Mouse (Mus musculus): ENCODE measurements at regions not wholly inside any gene's neighbourhood (a gene's known extent, or its start where the extent isn't known, plus 50 kb on each side); places are given as distances from the start of the nearest gene placed in this dataset.
A peak's percentile ranks its signal among the peaks of the same experiment; 100 is the strongest.
"Not testable (repeated sequence)": the region's sequence is repeated elsewhere in the genome, so short reads cannot be mapped to it uniquely, and the experiment has no call there.

DNA sequence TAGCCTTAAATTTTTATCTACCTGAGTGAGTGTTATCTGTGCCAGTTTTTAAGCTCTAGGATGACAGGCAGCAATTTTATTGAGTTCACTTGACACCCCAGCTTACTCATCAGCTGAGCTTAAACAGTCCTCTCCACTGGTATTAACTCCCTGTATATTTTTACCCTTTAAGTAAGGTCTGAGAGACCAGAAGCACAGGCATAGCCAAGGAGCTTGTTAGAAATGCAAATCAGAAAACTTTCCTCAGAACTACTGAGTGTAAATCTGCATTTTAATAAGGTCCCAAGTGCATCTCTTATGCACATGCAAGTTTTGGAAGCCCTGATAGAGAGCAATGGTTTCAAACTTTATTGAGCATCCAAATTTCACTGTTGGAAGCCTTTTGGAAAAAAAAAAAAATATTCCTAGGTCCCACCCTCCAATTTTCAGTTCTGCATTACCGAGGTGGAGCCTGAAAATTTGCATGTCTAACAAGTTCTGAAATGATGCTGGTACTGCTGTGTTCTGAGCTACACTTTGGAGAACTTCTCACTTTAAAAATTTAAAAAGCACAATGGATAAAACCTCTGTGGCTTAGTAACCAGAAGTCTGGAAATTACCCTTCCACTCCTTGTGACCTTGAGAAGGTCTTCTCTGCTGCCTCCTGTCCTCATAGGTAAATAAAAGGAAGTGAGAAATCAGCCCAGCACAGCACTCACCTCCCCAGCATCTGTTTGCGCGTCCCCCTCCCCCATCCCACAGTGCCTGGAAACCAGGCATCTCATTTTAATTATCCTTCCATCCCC, 226.0 kb downstream of the Cd47 start:
- ATAC-seq (ENCODE audit: insufficient number of reproducible peaks, low FRiP score, low TSS enrichment, low read depth) (0 out of 2 replicates have a peak, but pooled peaks have one; percentile 39), DNase-seq (ENCODE audit: low spot score) (peak; percentile 50)
- Histone ChIP-seq H3K4me3 (ENCODE audit: low read depth, low read length) (no peak overlapping the region), H3K4me1 (ENCODE audit: control insufficient read depth, insufficient read depth, low read length) (peaks cover 7% of the 10 kb centered on the region; the same call in 1 of the 2 replicates), H3K9ac (ENCODE audit: low read length) (no peak overlapping the region), H3K27me3 (ENCODE audit: control insufficient read depth, insufficient read depth, low read length) (no peaks in the 10 kb centered on the region), H3K4me2 (ENCODE audit: low read depth, severe bottlenecking) (no peak overlapping the region), H3K9me3 (ENCODE audit: control insufficient read depth, low read length) (no peaks in the 10 kb centered on the region), H3K27ac (replicated peaks; ENCODE audit: low read depth, low read length) (no peak overlapping the region), H3K36me3 (ENCODE audit: control insufficient read depth, insufficient read depth, low read length) (no peaks in the 10 kb centered on the region)
- WGBS = 8% methylated on average over 3 of the region's 3 CpGs

GRCm38 (mm10) chr16:50027189-50027588, 226.9 kb downstream of the Cd47 start:
- no peaks in the 10 kb centered on the region for H3K9me3 ChIP-seq (ENCODE audit: control insufficient read depth, low read length)
- H3K9ac ChIP-seq (ENCODE audit: low read length) = no peak overlapping the region
- H3K27me3 ChIP-seq (ENCODE audit: control insufficient read depth, insufficient read depth, low read length) = no peaks in the 10 kb centered on the region
- H3K4me3 ChIP-seq (ENCODE audit: low read depth, low read length) = no peak overlapping the region
- no peak overlapping the region for H3K27ac ChIP-seq (replicated peaks; ENCODE audit: low read depth, low read length)
- H3K36me3 ChIP-seq (ENCODE audit: control insufficient read depth, insufficient read depth, low read length) = no peaks in the 10 kb centered on the region
- ATAC-seq (ENCODE audit: insufficient number of reproducible peaks, low FRiP score, low TSS enrichment, low read depth) = no peak
- peaks cover 7% of the 10 kb centered on the region; the same call in 1 of the 2 replicates for H3K4me1 ChIP-seq (ENCODE audit: control insufficient read depth, insufficient read depth, low read length)
- WGBS = 13% methylated on average over 2 of the region's 2 CpGs
- H3K4me2 ChIP-seq (ENCODE audit: low read depth, severe bottlenecking) = no peak overlapping the region
- no peak for DNase-seq (ENCODE audit: low spot score)

GRCm38 (mm10) chr16:50029711-50030110, 229.4 kb downstream of the Cd47 start:
- no peaks in the 10 kb centered on the region for H3K36me3 ChIP-seq (ENCODE audit: control insufficient read depth, insufficient read depth, low read length)
- WGBS = 96% methylated on average over 1 of the region's 1 CpGs
- ATAC-seq (ENCODE audit: insufficient number of reproducible peaks, low FRiP score, low TSS enrichment, low read depth) = no peak

GRCm38 (mm10) chr16:50030355-50030754, 230.0 kb downstream of the Cd47 start:
- H3K4me1 ChIP-seq (ENCODE audit: control insufficient read depth, insufficient read depth, low read length); H3K9ac ChIP-seq (ENCODE audit: low read length); H3K27ac ChIP-seq (replicated peaks; ENCODE audit: low read depth, low read length); DNase-seq (ENCODE audit: low spot score); H3K4me3 ChIP-seq (ENCODE audit: low read depth, low read length); H3K27me3 ChIP-seq (ENCODE audit: control insufficient read depth, insufficient read depth, low read length); H3K9me3 ChIP-seq (ENCODE audit: control insufficient read depth, low read length); H3K36me3 ChIP-seq (ENCODE audit: control insufficient read depth, insufficient read depth, low read length); H3K4me2 ChIP-seq (ENCODE audit: low read depth, severe bottlenecking): not testable (repeated sequence)
- ATAC-seq (ENCODE audit: insufficient number of reproducible peaks, low FRiP score, low TSS enrichment, low read depth) = 0 out of 2 replicates have a peak, but pooled peaks have one; percentile 58

More at GRCm38 (mm10) chr16:50029711-50030110, 229.4 kb downstream of the Cd47 start:
- Histone ChIP-seq H3K27me3 (ENCODE audit: control insufficient read depth, insufficient read depth, low read length) (no peaks in the 10 kb centered on the region), H3K4me1 (ENCODE audit: control insufficient read depth, insufficient read depth, low read length) (peaks cover 7% of the 10 kb centered on the region; the same call in 1 of the 2 replicates), H3K9me3 (ENCODE audit: control insufficient read depth, low read length) (no peaks in the 10 kb centered on the region), H3K4me2 (ENCODE audit: low read depth, severe bottlenecking) (no peak overlapping the region), H3K27ac (replicated peaks; ENCODE audit: low read depth, low read length) (no peak overlapping the region), H3K4me3 (ENCODE audit: low read depth, low read length) (no peak overlapping the region), H3K9ac (ENCODE audit: low read length) (no peak overlapping the region)
- DNase-seq (ENCODE audit: low spot score) = no peak

GRCm38 (mm10) chr16:50030905-50031369, 230.6 kb downstream of the Cd47 start:
- no peak for ATAC-seq (ENCODE audit: insufficient number of reproducible peaks, low FRiP score, low TSS enrichment, low read depth)
- no peaks in the 10 kb centered on the region for H3K36me3 ChIP-seq (ENCODE audit: control insufficient read depth, insufficient read depth, low read length)
- 27% methylated on average over 2 of the region's 2 CpGs for WGBS
- H3K27ac ChIP-seq (replicated peaks; ENCODE audit: low read depth, low read length) = no peak overlapping the region
- H3K9ac ChIP-seq (ENCODE audit: low read length) = no peak overlapping the region
- H3K4me2 ChIP-seq (ENCODE audit: low read depth, severe bottlenecking) = no peak overlapping the region
- H3K9me3 ChIP-seq (ENCODE audit: control insufficient read depth, low read length) = no peaks in the 10 kb centered on the region
- no peak overlapping the region for H3K4me3 ChIP-seq (ENCODE audit: low read depth, low read length)
- H3K27me3 ChIP-seq (ENCODE audit: control insufficient read depth, insufficient read depth, low read length) = no peaks in the 10 kb centered on the region
- no peak for DNase-seq (ENCODE audit: low spot score)
- H3K4me1 ChIP-seq (ENCODE audit: control insufficient read depth, insufficient read depth, low read length) = peaks cover 7% of the 10 kb centered on the region; the same call in 1 of the 2 replicates

DNA sequence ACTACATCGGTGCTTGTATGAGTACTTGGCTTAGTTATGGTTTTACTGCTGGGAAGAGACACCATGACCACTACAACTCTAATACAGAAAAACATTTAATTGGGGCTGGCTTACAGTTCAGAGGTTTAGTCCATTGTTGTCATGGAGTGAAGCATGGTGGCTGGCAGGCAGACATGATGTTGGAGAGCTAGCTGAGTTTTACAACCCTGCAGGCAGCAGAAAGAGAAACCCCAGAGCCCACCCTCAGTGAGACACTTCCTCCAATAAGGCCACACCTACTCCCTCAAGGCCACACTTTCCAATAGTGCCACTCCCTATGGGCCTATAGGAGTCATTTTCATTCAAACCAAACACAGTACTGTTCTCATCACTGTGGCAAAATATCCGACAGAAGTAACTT, 232.5 kb downstream of the Cd47 start:
- Histone ChIP-seq H3K27me3 (ENCODE audit: control insufficient read depth, insufficient read depth, low read length) (no peaks in the 10 kb centered on the region), H3K36me3 (ENCODE audit: control insufficient read depth, insufficient read depth, low read length) (no peaks in the 10 kb centered on the region), H3K9me3 (ENCODE audit: control insufficient read depth, low read length) (no peaks in the 10 kb centered on the region), H3K4me2 (ENCODE audit: low read depth, severe bottlenecking) (no peak overlapping the region), H3K4me1 (ENCODE audit: control insufficient read depth, insufficient read depth, low read length) (no peaks in the 10 kb centered on the region), H3K9ac (ENCODE audit: low read length) (no peak overlapping the region), H3K27ac (replicated peaks; ENCODE audit: low read depth, low read length) (no peak overlapping the region), H3K4me3 (ENCODE audit: low read depth, low read length) (no peak overlapping the region)
- DNase-seq (ENCODE audit: low spot score) (no peak), ATAC-seq (ENCODE audit: insufficient number of reproducible peaks, low FRiP score, low TSS enrichment, low read depth) (no peak)
- 84% methylated on average over 2 of the region's 2 CpGs for WGBS

- no peak for ATAC-seq (ENCODE audit: insufficient number of reproducible peaks, low FRiP score, low TSS enrichment, low read depth)
- no peak overlapping the region for H3K9ac ChIP-seq (ENCODE audit: low read length)
- no peaks in the 10 kb centered on the region for H3K36me3 ChIP-seq (ENCODE audit: control insufficient read depth, insufficient read depth, low read length)
- no peaks in the 10 kb centered on the region for H3K27me3 ChIP-seq (ENCODE audit: control insufficient read depth, insufficient read depth, low read length)
- H3K4me1 ChIP-seq (ENCODE audit: control insufficient read depth, insufficient read depth, low read length) = no peaks in the 10 kb centered on the region
- H3K4me3 ChIP-seq (ENCODE audit: low read depth, low read length) = no peak overlapping the region
- H3K9me3 ChIP-seq (ENCODE audit: control insufficient read depth, low read length) = no peaks in the 10 kb centered on the region
- H3K27ac ChIP-seq (replicated peaks; ENCODE audit: low read depth, low read length) = no peak overlapping the region
- 67% methylated on average over 5 of the region's 5 CpGs for WGBS
- H3K4me2 ChIP-seq (ENCODE audit: low read depth, severe bottlenecking) = no peak overlapping the region
- DNase-seq (ENCODE audit: low spot score) = no peak
These were observed 236.0 kb downstream of the Cd47 start for GRCm38 (mm10) chr16:50036296-50036734.

DNA sequence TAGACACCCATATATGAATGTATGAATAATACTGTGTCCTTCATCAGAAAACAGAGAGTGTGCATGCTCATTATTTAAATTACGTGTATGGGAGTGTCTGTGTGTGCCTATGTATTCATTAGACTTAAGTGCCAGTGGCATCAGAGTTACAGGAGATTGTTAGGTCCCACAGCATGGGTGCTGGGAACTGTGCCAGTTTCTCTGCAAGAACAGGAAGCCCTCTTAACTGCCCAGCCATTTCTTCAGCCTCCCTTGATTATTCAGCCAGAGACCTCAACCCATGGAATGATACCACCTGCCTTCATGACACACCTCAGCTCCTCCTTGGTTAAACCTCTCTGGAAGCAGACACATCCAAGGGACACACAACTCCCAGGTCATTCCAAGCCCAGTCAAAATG, 243.8 kb downstream of the Cd47 start:
- H3K4me1 ChIP-seq (ENCODE audit: control insufficient read depth, insufficient read depth, low read length) = no peaks in the 10 kb centered on the region
- H3K4me3 ChIP-seq (ENCODE audit: low read depth, low read length) = no peak overlapping the region
- H3K9ac ChIP-seq (ENCODE audit: low read length) = no peak overlapping the region
- no peak overlapping the region for H3K27ac ChIP-seq (replicated peaks; ENCODE audit: low read depth, low read length)
- no peaks in the 10 kb centered on the region for H3K27me3 ChIP-seq (ENCODE audit: control insufficient read depth, insufficient read depth, low read length)
- ATAC-seq (ENCODE audit: insufficient number of reproducible peaks, low FRiP score, low TSS enrichment, low read depth) (no peak), DNase-seq (ENCODE audit: low spot score) (no peak)
- H3K9me3 ChIP-seq (ENCODE audit: control insufficient read depth, low read length) = no peaks in the 10 kb centered on the region
- no peak overlapping the region for H3K4me2 ChIP-seq (ENCODE audit: low read depth, severe bottlenecking)
- no peaks in the 10 kb centered on the region for H3K36me3 ChIP-seq (ENCODE audit: control insufficient read depth, insufficient read depth, low read length)
- 89% methylated on average over 1 of the region's 1 CpGs for WGBS

Measured in limb, embryonic 11.5 days (tissue).